Mouse (Mus musculus) cerebellum, postnatal 14 days (tissue): ENCODE results near the gene Coq4.
"Not testable (repeated sequence)": the region's sequence is repeated elsewhere in the genome, so short reads cannot be mapped to it uniquely, and the experiment has no call there.

ENCODE experiments used
- DNase-seq, 2 experiments: peaks; one replicate each; pipeline ENCODE4 v3.0.0; 2021; ENCODE audit warnings: mixed read lengths in 2 of 2

Coq4 gene

GRCm38 (mm10) chr2:29787104-29787917 lies at the start of gene Coq4:
Gene Coq4, plus strand, starts transcription at chr2:29787493.
- peak; percentile 94 to 96 for DNase-seq

GRCm38 (mm10) chr2:29738799-29739198 lies 48.5 kb upstream of the Coq4 start:
- no peak for DNase-seq

- DNase-seq = no peak
Measured at GRCm38 (mm10) chr2:29739368-29739767, 47.9 kb upstream of the Coq4 start.

GRCm38 (mm10) chr2:29741207-29741606 lies 46.1 kb upstream of the Coq4 start:
- DNase-seq = no peak

GRCm38 (mm10) chr2:29744256-29744655 lies 43.0 kb upstream of the Coq4 start:
- DNase-seq = no peak

- DNase-seq = peak in 1 of 2 experiments; percentile 36
Measured at GRCm38 (mm10) chr2:29747188-29747782, 40.0 kb upstream of the Coq4 start.

- peak; percentile 48 to 62 for DNase-seq
Measured at GRCm38 (mm10) chr2:29747852-29748251, 39.4 kb upstream of the Coq4 start.

GRCm38 (mm10) chr2:29748499-29748898 lies 38.8 kb upstream of the Coq4 start:
- no peak for DNase-seq

- no peak for DNase-seq
Measured at GRCm38 (mm10) chr2:29751497-29751896, 35.8 kb upstream of the Coq4 start, which contains the start of gene Gm13420. Gene Gm13420, minus strand, starts transcription at chr2:29751685.

GRCm38 (mm10) chr2:29752397-29752796 lies 34.9 kb upstream of the Coq4 start:
- no peak for DNase-seq

- no peak for DNase-seq
Measured at GRCm38 (mm10) chr2:29755693-29756092, 31.6 kb upstream of the Coq4 start.

- peak; percentile 81 to 87 for DNase-seq
Measured at GRCm38 (mm10) chr2:29764831-29765230, 22.5 kb upstream of the Coq4 start.

GRCm38 (mm10) chr2:29767976-29768709 lies 19.1 kb upstream of the Coq4 start:
- no peak for DNase-seq

GRCm38 (mm10) chr2:29768901-29769300 lies 18.4 kb upstream of the Coq4 start:
- no peak for DNase-seq

- DNase-seq = no peak
Measured at GRCm38 (mm10) chr2:29770162-29770561, 17.1 kb upstream of the Coq4 start.

GRCm38 (mm10) chr2:29771611-29772461 lies 15.5 kb upstream of the Coq4 start:
- DNase-seq = no peak

GRCm38 (mm10) chr2:29773323-29773722 lies 14.0 kb upstream of the Coq4 start:
- DNase-seq = no peak

- not testable (repeated sequence) for DNase-seq
Measured at GRCm38 (mm10) chr2:29781256-29781655, 6.0 kb upstream of the Coq4 start.

- DNase-seq = no peak
Measured at GRCm38 (mm10) chr2:29784290-29784689, 3.0 kb upstream of the Coq4 start.

GRCm38 (mm10) chr2:29787937-29788681 lies 816 bp downstream of the Coq4 start, which contains the start of gene Trub2:
Gene Trub2, minus strand, starts transcription at chr2:29788502.
- peak; percentile 83 to 87 for DNase-seq

GRCm38 (mm10) chr2:29792772-29793487 lies 5.6 kb downstream of the Coq4 start:
- DNase-seq = no peak
